Mouse (Mus musculus): ENCODE results near the gene Rfx8. TPM values are rescaled to one million over a fixed set of nuclear protein-coding genes. Genes with fewer than 3 reads are reported as not detected.

Gene Rfx8
- polyA plus RNA-seq, 1 experiment from 2014 or later = 0.68 TPM

DNA sequence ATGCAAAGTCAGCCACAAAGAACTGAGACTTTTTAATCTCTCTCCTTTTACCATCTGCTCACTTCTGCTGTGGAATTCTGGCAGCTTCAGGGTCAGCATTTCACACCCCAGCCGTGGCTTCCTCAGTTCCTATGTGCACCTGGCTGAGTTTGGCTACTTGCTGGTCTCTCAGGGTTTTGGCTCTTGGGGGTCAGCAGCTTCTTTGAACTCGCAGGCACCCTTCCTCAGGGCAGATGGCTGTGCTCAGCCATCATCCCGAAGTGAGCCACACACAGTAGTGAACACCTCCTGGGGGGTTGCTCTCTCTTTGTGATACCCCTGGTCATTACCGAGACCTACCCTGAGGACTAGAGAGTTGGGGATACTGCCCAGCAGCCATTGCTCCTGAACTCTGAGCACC lies 29.7 kb downstream of the Rfx8 start:
- Histone ChIP-seq H3K9ac (ENCODE audit: low read length) (no peak overlapping the region), H3K4me2 (ENCODE audit: low read depth, low read length) (no peak overlapping the region), H3K9me3 (replicated peaks; ENCODE audit: control insufficient read depth, low read length) (peaks cover 3% of the 10 kb centered on the region; the same call in 1 of the 2 replicates), H3K4me3 (ENCODE audit: low read length) (no peak overlapping the region), H3K27ac (ENCODE audit: low read length) (no peak overlapping the region), H3K27me3 (ENCODE audit: control insufficient read depth, insufficient read depth, low read length) (no peaks in the 10 kb centered on the region), H3K4me1 (ENCODE audit: control insufficient read depth, insufficient read depth, low read length) (peaks cover 23% of the 10 kb centered on the region), H3K36me3 (ENCODE audit: control insufficient read depth, insufficient read depth) (no peaks in the 10 kb centered on the region)
- ATAC-seq (replicated peaks; ENCODE audit: extremely low read depth, insufficient read depth, low FRiP score) = no peak
- 50% methylated on average over 4 of the region's 4 CpGs for WGBS

DNA sequence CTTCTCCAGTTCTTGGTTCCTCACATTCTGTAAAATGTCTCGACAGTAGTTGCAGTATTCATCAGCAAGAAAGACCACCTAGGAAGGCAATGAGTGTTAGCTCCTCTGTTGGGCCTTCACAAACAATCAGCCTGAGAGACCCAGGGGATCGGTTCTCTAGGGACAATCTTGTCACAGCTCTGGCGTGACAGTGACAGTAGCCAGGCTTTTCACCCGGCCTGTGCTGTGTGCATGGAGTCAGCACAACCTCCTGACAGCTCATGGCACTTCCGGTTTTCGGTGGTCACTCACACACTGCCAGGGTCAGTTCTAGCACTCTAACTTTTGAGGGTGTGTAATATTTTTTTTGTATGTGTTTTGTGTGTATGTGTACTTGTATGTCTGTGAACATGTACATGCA lies 32.2 kb downstream of the Rfx8 start:
- H3K9ac ChIP-seq (ENCODE audit: low read length) = no peak overlapping the region
- whole genome bisulfite sequencing = 25% methylated on average over 6 of the region's 6 CpGs
- H3K9me3 ChIP-seq (replicated peaks; ENCODE audit: control insufficient read depth, low read length) = peaks cover 3% of the 10 kb centered on the region; the same call in 1 of the 2 replicates
- H3K27me3 ChIP-seq (ENCODE audit: control insufficient read depth, insufficient read depth, low read length) = no peaks in the 10 kb centered on the region
- peaks cover 8% of the 10 kb centered on the region for H3K4me1 ChIP-seq (ENCODE audit: control insufficient read depth, insufficient read depth, low read length)
- 0 out of 2 replicates have a peak, but pooled peaks have one; percentile 37 for ATAC-seq (replicated peaks; ENCODE audit: extremely low read depth, insufficient read depth, low FRiP score)
- no peak overlapping the region for H3K27ac ChIP-seq (ENCODE audit: low read length)
- H3K4me2 ChIP-seq (ENCODE audit: low read depth, low read length) = no peak overlapping the region
- no peaks in the 10 kb centered on the region for H3K36me3 ChIP-seq (ENCODE audit: control insufficient read depth, insufficient read depth)
- H3K4me3 ChIP-seq (ENCODE audit: low read length) = no peak overlapping the region

DNA sequence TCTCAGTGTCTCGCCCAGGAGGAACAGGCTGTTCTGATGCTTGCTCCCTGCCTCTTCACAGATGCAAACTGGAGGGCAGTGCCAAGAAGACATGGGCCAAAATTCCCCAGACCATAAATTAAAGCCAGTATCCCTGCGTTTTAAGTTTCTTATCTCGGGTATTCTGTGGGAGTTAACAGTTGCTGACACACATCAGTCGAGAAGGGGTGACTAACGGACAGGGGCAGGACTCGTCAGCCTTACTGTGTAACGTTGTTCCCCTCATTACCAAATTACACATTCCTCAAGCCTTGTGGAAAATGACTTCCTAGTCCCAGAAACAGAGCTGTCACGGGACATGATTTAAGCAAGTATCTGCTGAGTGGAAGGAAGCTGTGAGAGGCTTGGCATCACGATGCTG lies 33.5 kb downstream of the Rfx8 start:
- H3K9ac ChIP-seq (ENCODE audit: low read length) = no peak overlapping the region
- no peak for ATAC-seq (replicated peaks; ENCODE audit: extremely low read depth, insufficient read depth, low FRiP score)
- no peaks in the 10 kb centered on the region for H3K9me3 ChIP-seq (replicated peaks; ENCODE audit: control insufficient read depth, low read length)
- H3K36me3 ChIP-seq (ENCODE audit: control insufficient read depth, insufficient read depth) = no peaks in the 10 kb centered on the region
- H3K27ac ChIP-seq (ENCODE audit: low read length) = no peak overlapping the region
- no peaks in the 10 kb centered on the region for H3K27me3 ChIP-seq (ENCODE audit: control insufficient read depth, insufficient read depth, low read length)
- no peak overlapping the region for H3K4me2 ChIP-seq (ENCODE audit: low read depth, low read length)
- no peak overlapping the region for H3K4me3 ChIP-seq (ENCODE audit: low read length)
- peaks cover 8% of the 10 kb centered on the region for H3K4me1 ChIP-seq (ENCODE audit: control insufficient read depth, insufficient read depth, low read length)
- 35% methylated on average over 9 of the region's 9 CpGs for WGBS

- H3K27ac ChIP-seq (ENCODE audit: low read length) = no peak overlapping the region
- H3K9ac ChIP-seq (ENCODE audit: low read length) = no peak overlapping the region
- peaks cover 8% of the 10 kb centered on the region for H3K4me1 ChIP-seq (ENCODE audit: control insufficient read depth, insufficient read depth, low read length)
- H3K4me3 ChIP-seq (ENCODE audit: low read length) = no peak overlapping the region
- no peak overlapping the region for H3K4me2 ChIP-seq (ENCODE audit: low read depth, low read length)
- WGBS = 3% methylated on average over 1 of the region's 1 CpGs
- H3K27me3 ChIP-seq (ENCODE audit: control insufficient read depth, insufficient read depth, low read length) = no peaks in the 10 kb centered on the region
- no peaks in the 10 kb centered on the region for H3K36me3 ChIP-seq (ENCODE audit: control insufficient read depth, insufficient read depth)
- H3K9me3 ChIP-seq (replicated peaks; ENCODE audit: control insufficient read depth, low read length) = no peaks in the 10 kb centered on the region
- ATAC-seq (replicated peaks; ENCODE audit: extremely low read depth, insufficient read depth, low FRiP score) = peak; percentile 56; the same call in 1 of the 2 replicates
Measured at GRCm38 (mm10) chr1:39685841-39686240, 35.0 kb downstream of the Rfx8 start.

- Histone ChIP-seq H3K9ac (ENCODE audit: low read length) (no peak overlapping the region), H3K27me3 (ENCODE audit: control insufficient read depth, insufficient read depth, low read length) (no peaks in the 10 kb centered on the region), H3K27ac (ENCODE audit: low read length) (no peak overlapping the region), H3K4me2 (ENCODE audit: low read depth, low read length) (no peak overlapping the region), H3K36me3 (ENCODE audit: control insufficient read depth, insufficient read depth) (no peaks in the 10 kb centered on the region), H3K9me3 (replicated peaks; ENCODE audit: control insufficient read depth, low read length) (no peaks in the 10 kb centered on the region), H3K4me3 (ENCODE audit: low read length) (no peak overlapping the region), H3K4me1 (ENCODE audit: control insufficient read depth, insufficient read depth, low read length) (no peaks in the 10 kb centered on the region)
- 86% methylated on average over 5 of the region's 5 CpGs for WGBS
- no peak for ATAC-seq (replicated peaks; ENCODE audit: extremely low read depth, insufficient read depth, low FRiP score)
Measured at GRCm38 (mm10) chr1:39681638-39682037, 39.2 kb downstream of the Rfx8 start.

GRCm38 (mm10) chr1:39680546-39680945 lies 40.3 kb downstream of the Rfx8 start:
- H3K4me3 ChIP-seq (ENCODE audit: low read length) = no peak overlapping the region
- H3K27ac ChIP-seq (ENCODE audit: low read length) = no peak overlapping the region
- WGBS = 72% methylated on average over 6 of the region's 6 CpGs

DNA sequence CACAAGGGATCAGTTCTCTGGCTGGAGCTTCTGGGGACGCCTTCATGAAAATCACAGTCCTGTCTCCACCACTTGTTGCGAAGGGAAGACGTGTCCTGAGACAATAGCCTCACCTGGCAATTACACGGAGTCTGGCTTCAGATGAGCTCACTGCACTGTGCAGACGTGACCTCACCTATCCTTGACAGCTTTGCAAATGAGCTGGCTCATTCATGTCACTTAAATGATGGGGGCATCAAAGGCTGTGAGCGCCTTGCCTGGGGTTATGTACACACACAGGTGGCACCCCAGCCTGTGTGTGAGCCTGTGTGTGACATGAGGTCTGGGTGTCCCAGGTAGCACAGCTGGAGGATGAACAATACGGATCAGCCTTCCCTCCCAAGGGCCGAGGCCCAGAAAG lies 41.9 kb downstream of the Rfx8 start:
- Histone ChIP-seq H3K4me2 (ENCODE audit: low read depth, low read length) (no peak overlapping the region), H3K36me3 (ENCODE audit: control insufficient read depth, insufficient read depth) (no peaks in the 10 kb centered on the region), H3K9ac (ENCODE audit: low read length) (no peak overlapping the region), H3K27ac (ENCODE audit: low read length) (no peak overlapping the region), H3K27me3 (ENCODE audit: control insufficient read depth, insufficient read depth, low read length) (no peaks in the 10 kb centered on the region), H3K4me1 (ENCODE audit: control insufficient read depth, insufficient read depth, low read length) (no peaks in the 10 kb centered on the region), H3K9me3 (replicated peaks; ENCODE audit: control insufficient read depth, low read length) (no peaks in the 10 kb centered on the region), H3K4me3 (ENCODE audit: low read length) (no peak overlapping the region)
- 79% methylated on average over 8 of the region's 8 CpGs for WGBS
- ATAC-seq (replicated peaks; ENCODE audit: extremely low read depth, insufficient read depth, low FRiP score) = no peak

More at GRCm38 (mm10) chr1:39680546-39680945, 40.3 kb downstream of the Rfx8 start:
- Histone ChIP-seq H3K36me3 (ENCODE audit: control insufficient read depth, insufficient read depth) (no peaks in the 10 kb centered on the region), H3K9me3 (replicated peaks; ENCODE audit: control insufficient read depth, low read length) (no peaks in the 10 kb centered on the region), H3K9ac (ENCODE audit: low read length) (no peak overlapping the region), H3K4me2 (ENCODE audit: low read depth, low read length) (no peak overlapping the region), H3K27me3 (ENCODE audit: control insufficient read depth, insufficient read depth, low read length) (no peaks in the 10 kb centered on the region), H3K4me1 (ENCODE audit: control insufficient read depth, insufficient read depth, low read length) (no peaks in the 10 kb centered on the region)
- no peak for ATAC-seq (replicated peaks; ENCODE audit: extremely low read depth, insufficient read depth, low FRiP score)

DNA sequence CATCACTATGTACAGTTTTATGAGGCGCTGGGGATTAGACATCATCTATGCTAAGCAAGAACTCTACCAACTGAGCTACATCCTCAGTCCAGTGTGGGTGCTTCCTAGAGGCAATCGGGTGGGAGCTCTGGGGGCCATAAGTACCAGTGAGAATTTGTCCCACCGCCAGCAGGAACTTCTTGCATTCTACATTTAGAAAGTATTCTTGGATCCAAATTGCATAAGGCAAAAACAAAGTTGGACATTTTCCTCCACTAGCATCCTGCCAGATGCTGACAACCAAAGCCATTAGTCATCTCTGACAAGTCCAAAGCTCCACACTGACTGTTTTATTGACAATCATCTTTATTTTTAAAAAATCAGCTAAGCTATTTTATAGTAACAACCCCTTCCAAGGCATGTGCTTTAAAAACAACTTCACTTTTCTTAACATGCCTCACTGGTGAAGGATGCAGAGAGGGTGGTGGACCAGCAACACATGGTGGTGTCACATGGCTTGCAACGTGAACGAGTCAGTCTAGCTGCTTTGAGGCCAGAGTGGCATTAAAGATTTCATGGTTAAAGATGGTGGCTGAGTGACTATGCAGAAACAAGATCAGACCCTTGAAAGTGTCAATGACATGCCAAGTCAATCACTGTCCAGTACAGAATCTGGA lies 44.4 kb downstream of the Rfx8 start:
- H3K4me1 ChIP-seq (ENCODE audit: control insufficient read depth, insufficient read depth, low read length) = no peaks in the 10 kb centered on the region
- 79% methylated on average over 5 of the region's 5 CpGs for WGBS
- H3K27me3 ChIP-seq (ENCODE audit: control insufficient read depth, insufficient read depth, low read length) = no peaks in the 10 kb centered on the region
- no peak overlapping the region for H3K4me2 ChIP-seq (ENCODE audit: low read depth, low read length)
- no peak overlapping the region for H3K9ac ChIP-seq (ENCODE audit: low read length)
- no peak overlapping the region for H3K27ac ChIP-seq (ENCODE audit: low read length)
- H3K36me3 ChIP-seq (ENCODE audit: control insufficient read depth, insufficient read depth) = no peaks in the 10 kb centered on the region
- H3K4me3 ChIP-seq (ENCODE audit: low read length) = no peak overlapping the region
- no peak for ATAC-seq (replicated peaks; ENCODE audit: extremely low read depth, insufficient read depth, low FRiP score)
- no peaks in the 10 kb centered on the region for H3K9me3 ChIP-seq (replicated peaks; ENCODE audit: control insufficient read depth, low read length)

- no peak overlapping the region for H3K4me2 ChIP-seq (ENCODE audit: low read depth, low read length)
- H3K9ac ChIP-seq (ENCODE audit: low read length) = no peak overlapping the region
- H3K27me3 ChIP-seq (ENCODE audit: control insufficient read depth, insufficient read depth, low read length) = no peaks in the 10 kb centered on the region
- no peak for ATAC-seq (replicated peaks; ENCODE audit: extremely low read depth, insufficient read depth, low FRiP score)
- H3K4me3 ChIP-seq (ENCODE audit: low read length) = no peak overlapping the region
- WGBS = 76% methylated on average over 9 of the region's 9 CpGs
- H3K27ac ChIP-seq (ENCODE audit: low read length) = no peak overlapping the region
- H3K9me3 ChIP-seq (replicated peaks; ENCODE audit: control insufficient read depth, low read length) = no peaks in the 10 kb centered on the region
- H3K4me1 ChIP-seq (ENCODE audit: control insufficient read depth, insufficient read depth, low read length) = no peaks in the 10 kb centered on the region
- no peaks in the 10 kb centered on the region for H3K36me3 ChIP-seq (ENCODE audit: control insufficient read depth, insufficient read depth)
Measured at GRCm38 (mm10) chr1:39672362-39673105, 48.3 kb downstream of the Rfx8 start.

All from heart, embryonic 16.5 days (tissue).